Mouse (Mus musculus) heart, embryonic 14.5 days (tissue): ENCODE data around the gene Adtrp. TPM values are rescaled to one million over a fixed set of nuclear protein-coding genes. Genes with fewer than 3 reads are reported as not detected.

Experiments
- ATAC-seq: fragments of 200-750 bp; cut with Nextera tagmentation; 2 replicates; pipeline ENCODE4 v1.8.0; 2017; ENCODE audit warnings: low read depth, moderate TSS enrichment; ENCODE audit not compliant: insufficient number of reproducible peaks, insufficient read depth, low FRiP score
- H3K27ac ChIP-seq, 2 experiments: fragments of 200-500 bp in 1 of 2; fragments of 300-500 bp in 1 of 2; sonication (generic) in 1 of 2; replicated peaks in 1 of 2; 2 replicates each; pipeline ENCODE4 v1.5.1; 2012 to 2014; ENCODE audit warnings: low read depth in 2 of 2, low read length in 2 of 2, control low read depth in 1 of 2, mild to moderate bottlenecking in 1 of 2, mixed read lengths in 1 of 2; ENCODE audit not compliant: control insufficient read depth in 1 of 2, insufficient read depth in 1 of 2
- H3K27me3 ChIP-seq: fragments of 300-500 bp; sonication (generic); 2 replicates; pipeline ENCODE4 v1.6.1; 2014; ENCODE audit warnings: mild to moderate bottlenecking, low read length, control low read depth; ENCODE audit not compliant: control insufficient read depth, insufficient read depth
- H3K36me3 ChIP-seq: fragments of 300-500 bp; sonication (generic); 2 replicates; pipeline ENCODE4 v1.6.1; 2014; ENCODE audit warnings: mild to moderate bottlenecking, control low read depth, low read length, mixed read lengths; ENCODE audit not compliant: control insufficient read depth, insufficient read depth
- H3K4me1 ChIP-seq, 2 experiments: fragments of 200-500 bp in 1 of 2; fragments of 300-500 bp in 1 of 2; sonication (generic) in 1 of 2; 2 replicates each; pipeline ENCODE4 v1.6.1; 2012 to 2014; ENCODE audit warnings: low read length in 2 of 2, control low read depth in 1 of 2, mixed read lengths in 1 of 2; ENCODE audit not compliant: control insufficient read depth in 2 of 2, insufficient read depth in 2 of 2
- H3K4me2 ChIP-seq: fragments of 300-500 bp; sonication (generic); 2 replicates; pipeline ENCODE4 v1.6.1; 2014; ENCODE audit warnings: mild to moderate bottlenecking, low read length
- H3K4me3 ChIP-seq, 2 experiments: fragments of 200-500 bp in 1 of 2; fragments of 300-500 bp in 1 of 2; sonication (generic) in 1 of 2; 2 replicates each; pipeline ENCODE4 v1.5.1; 2012 to 2014; ENCODE audit warnings: low read length in 2 of 2, mild to moderate bottlenecking in 2 of 2, control low read depth in 1 of 2, low read depth in 1 of 2, moderate library complexity in 1 of 2; ENCODE audit not compliant: control insufficient read depth in 1 of 2, insufficient read depth in 1 of 2
- H3K9ac ChIP-seq: fragments of 300-500 bp; sonication (generic); 2 replicates; pipeline ENCODE4 v1.6.1; 2014; ENCODE audit warnings: mild to moderate bottlenecking, low read length
- H3K9me3 ChIP-seq: fragments of 300-500 bp; sonication (generic); 2 replicates; pipeline ENCODE4 v1.6.1; 2016; ENCODE audit warnings: low read length, control low read depth; ENCODE audit not compliant: control insufficient read depth
- WGBS: fragments of 180-500 bp; shearing (Covaris S2); extraction: QIAGEN DNeasy Blood & Tissue Kit; methylation state at CpG from one replicate; pipeline ENCODE4 v1.1.7; 2014; 5-methylcytosine and 5-hydroxymethylcytosine counted together
- polyA plus RNA-seq: library from polyadenylated mRNA; unstranded; fragments of >200 nt; fragmentation: Nextera tagmentation; extraction: Ambion mirVana; gene quantifications from 2 replicates; pipeline ENCODE4 v1.2.1, GENCODE M21; 2014

Gene Adtrp
- polyA plus RNA-seq, 1 experiment from 2014 or later, result not detected

- no peak overlapping the region for H3K27ac ChIP-seq
- 56% methylated on average over 8 of the region's 8 CpGs for WGBS
Observed at GRCm38 (mm10) chr13:41803656-41804265, 43.7 kb downstream of the Adtrp start.

DNA sequence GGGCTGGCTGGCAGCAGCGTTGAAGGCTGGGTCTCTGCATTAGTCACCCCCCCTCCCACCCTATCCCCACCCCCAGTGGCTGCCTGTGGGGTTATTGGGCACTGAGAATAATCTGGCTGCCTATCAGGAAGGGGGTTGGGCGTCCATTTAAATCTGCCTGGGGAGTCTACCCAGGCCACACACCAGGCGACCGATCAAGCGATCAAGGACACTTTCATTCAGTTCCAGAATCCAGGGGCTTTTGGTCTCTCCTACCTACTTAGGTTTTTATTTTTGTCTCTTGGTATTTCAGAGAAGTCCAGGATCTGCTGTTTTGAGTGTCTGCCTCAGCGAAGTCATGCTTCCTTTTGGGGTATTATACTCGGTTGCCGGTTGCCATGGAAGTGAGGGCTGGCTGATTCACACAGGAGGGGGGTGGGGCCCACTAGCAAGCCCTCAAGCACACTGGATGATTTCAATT, 46.3 kb downstream of the Adtrp start:
- no peak overlapping the region for H3K9ac ChIP-seq

More at GRCm38 (mm10) chr13:41803656-41804265, 43.7 kb downstream of the Adtrp start:
- Histone ChIP-seq H3K9me3 (no peaks in the 10 kb centered on the region), H3K4me3 (no peak overlapping the region), H3K4me2 (no peak overlapping the region), H3K36me3 (no peaks in the 10 kb centered on the region), H3K4me1 (peaks cover 6 to 13% of the 10 kb centered on the region in 2 experiments), H3K9ac (no peak overlapping the region), H3K27me3 (no peaks in the 10 kb centered on the region)
- no peak for ATAC-seq

DNA sequence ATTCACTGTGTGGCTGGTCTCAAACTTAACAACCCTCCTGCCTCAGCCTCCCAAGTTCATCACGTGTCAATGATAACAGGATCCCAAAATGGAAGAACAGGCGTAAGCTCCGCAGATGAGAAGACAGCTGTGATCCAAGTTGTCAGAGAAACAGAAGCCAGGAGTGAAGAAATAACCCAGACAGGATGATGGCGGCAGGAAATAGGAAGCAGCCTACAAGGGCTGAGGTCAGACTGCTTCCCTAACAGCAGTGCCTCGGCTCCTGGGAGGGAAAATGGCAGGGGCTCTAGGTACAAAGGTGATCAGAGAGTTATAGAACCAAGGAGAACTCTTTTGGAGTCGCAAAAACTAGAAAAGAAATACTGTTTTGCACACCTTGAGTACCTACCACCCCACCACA, 54.6 kb downstream of the Adtrp start:
- Histone ChIP-seq H3K4me3 (no peak overlapping the region), H3K9me3 (no peaks in the 10 kb centered on the region), H3K27me3 (no peaks in the 10 kb centered on the region), H3K4me1 (no peaks in the 10 kb centered on the region), H3K36me3 (no peaks in the 10 kb centered on the region), H3K27ac (no peak overlapping the region), H3K4me2 (no peak overlapping the region), H3K9ac (no peak overlapping the region)
- 68% methylated on average over 6 of the region's 6 CpGs for WGBS
- ATAC-seq, result no peak

More for the DNA sequence above, 46.3 kb downstream of the Adtrp start:
- H3K36me3 ChIP-seq, result no peaks in the 10 kb centered on the region
- no peak for ATAC-seq
- H3K4me2 ChIP-seq, result peak overlapping the region; percentile 34
- peaks cover 4 to 6% of the 10 kb centered on the region in 2 experiments; a peak in 3 of 4 replicates for H3K4me1 ChIP-seq
- H3K4me3 ChIP-seq, result no peak overlapping the region
- 16% methylated on average over 8 of the region's 8 CpGs for WGBS
- H3K27ac ChIP-seq, result no peak overlapping the region
- H3K27me3 ChIP-seq, result no peaks in the 10 kb centered on the region
- H3K9me3 ChIP-seq, result no peaks in the 10 kb centered on the region

DNA sequence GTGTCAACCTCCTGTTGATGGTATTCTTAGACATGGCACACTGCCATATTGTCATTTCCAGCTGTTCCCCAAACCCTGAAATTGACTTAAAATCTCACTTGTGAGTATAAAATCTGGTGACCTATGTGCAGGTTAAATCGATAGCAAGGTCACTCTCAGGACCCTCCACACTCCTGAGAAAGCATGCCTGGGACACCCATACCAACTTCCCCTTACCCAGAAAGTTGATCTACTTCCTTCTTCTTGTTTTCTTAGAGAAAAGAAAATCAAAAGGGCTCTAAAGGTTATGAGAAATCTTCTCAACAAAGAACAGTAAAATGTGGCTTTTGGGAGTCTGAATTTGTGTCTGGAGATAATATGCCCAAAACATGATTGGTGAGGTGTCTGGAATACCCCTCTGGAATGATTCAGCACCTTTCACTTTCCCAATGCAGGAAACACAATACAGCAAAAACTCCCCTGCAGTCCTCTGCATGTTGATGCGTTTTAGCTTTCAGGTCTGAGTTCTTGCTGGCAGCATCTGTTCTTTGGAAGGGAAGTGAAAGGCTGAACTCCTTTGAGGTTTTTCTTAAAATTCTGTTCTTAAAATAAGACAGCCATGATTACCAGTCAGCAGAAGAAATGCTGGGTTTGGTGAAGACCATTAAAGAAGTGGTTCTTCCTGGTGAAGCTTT, 59.5 kb downstream of the Adtrp start:
- no peaks in the 10 kb centered on the region for H3K9me3 ChIP-seq
- no peak overlapping the region for H3K4me3 ChIP-seq
- no peak for ATAC-seq
- H3K4me2 ChIP-seq, result no peak overlapping the region
- 63% methylated on average over 2 of the region's 2 CpGs for WGBS
- no peak overlapping the region for H3K27ac ChIP-seq
- no peaks in the 10 kb centered on the region for H3K4me1 ChIP-seq
- H3K36me3 ChIP-seq, result no peaks in the 10 kb centered on the region
- no peak overlapping the region for H3K9ac ChIP-seq
- no peaks in the 10 kb centered on the region for H3K27me3 ChIP-seq

DNA sequence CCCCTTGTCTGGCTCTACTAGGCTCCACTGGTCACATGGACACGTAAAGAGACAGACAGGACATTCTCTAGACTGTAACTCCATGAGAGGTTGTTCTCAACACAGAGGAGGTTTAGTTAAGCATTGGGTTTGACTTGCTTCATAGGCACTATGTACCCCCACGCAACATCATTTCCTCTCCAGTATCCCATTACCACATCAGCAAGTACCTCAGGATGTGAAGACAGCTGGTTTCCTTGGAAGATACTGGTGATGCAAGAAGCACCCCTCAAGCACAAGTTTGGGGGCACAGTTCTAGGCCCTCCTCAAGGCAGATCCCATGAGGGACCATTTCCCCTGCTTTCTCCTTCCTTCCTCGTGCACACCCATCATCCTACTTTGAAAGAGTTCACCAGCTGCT, 60.8 kb downstream of the Adtrp start:
- Histone ChIP-seq H3K9me3 (no peaks in the 10 kb centered on the region), H3K4me2 (no peak overlapping the region), H3K27ac (no peak overlapping the region), H3K27me3 (no peaks in the 10 kb centered on the region), H3K4me1 (no peaks in the 10 kb centered on the region), H3K36me3 (no peaks in the 10 kb centered on the region), H3K9ac (no peak overlapping the region), H3K4me3 (no peak overlapping the region)
- no peak for ATAC-seq
- WGBS, result 93% methylated on average over 3 of the region's 3 CpGs

DNA sequence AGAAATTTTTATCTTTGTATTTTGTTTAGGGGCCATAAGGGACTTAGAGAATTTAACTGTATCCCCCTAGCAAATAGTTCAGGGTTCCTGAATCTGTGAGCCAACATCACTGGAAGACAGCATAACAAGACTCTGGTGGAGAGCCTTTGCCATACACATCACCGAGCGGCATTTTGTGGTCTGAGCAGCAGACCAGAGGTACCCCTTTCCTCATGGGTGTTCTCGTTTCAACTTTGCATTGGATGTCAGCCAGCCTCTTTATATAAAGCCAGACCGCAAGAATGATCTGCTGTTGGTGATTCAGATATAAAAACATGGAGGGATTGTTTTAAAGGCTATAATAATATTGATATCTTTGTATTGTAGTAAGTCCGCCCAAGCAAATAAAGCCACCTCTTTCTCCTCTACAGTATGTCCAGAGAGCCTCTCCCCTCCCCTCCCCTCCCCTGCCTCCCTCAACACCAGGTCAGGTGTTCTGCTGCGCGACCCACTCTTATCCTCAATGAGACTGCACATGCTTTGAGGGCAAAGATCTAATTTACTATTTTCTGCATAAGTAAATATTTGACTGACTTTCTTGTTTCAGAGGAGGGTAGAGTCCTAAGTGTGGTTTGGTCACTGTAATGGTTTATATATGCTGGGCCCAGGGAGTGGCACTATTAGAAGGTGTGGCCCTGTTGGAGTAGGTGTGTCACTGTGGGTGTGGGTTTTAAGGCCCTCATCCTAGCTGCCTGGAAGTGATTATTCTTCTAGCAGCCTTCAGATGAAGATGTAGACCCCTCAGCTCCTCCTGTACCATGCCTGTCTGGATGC, 62.4 kb downstream of the Adtrp start:
- H3K27me3 ChIP-seq, result no peaks in the 10 kb centered on the region

GRCm38 (mm10) chr13:41780296-41780695, 67.2 kb downstream of the Adtrp start:
- WGBS, result 77% methylated on average over 4 of the region's 4 CpGs
- Histone ChIP-seq H3K9me3 (no peaks in the 10 kb centered on the region), H3K27me3 (no peaks in the 10 kb centered on the region), H3K27ac (no peak overlapping the region), H3K4me1 (no peaks in the 10 kb centered on the region), H3K36me3 (no peaks in the 10 kb centered on the region), H3K4me2 (no peak overlapping the region), H3K4me3 (no peak overlapping the region), H3K9ac (no peak overlapping the region)
- ATAC-seq, result no peak

More for the DNA sequence above, 62.4 kb downstream of the Adtrp start:
- Histone ChIP-seq H3K4me1 (no peaks in the 10 kb centered on the region), H3K9ac (no peak overlapping the region), H3K4me3 (no peak overlapping the region), H3K36me3 (no peaks in the 10 kb centered on the region), H3K4me2 (no peak overlapping the region), H3K9me3 (no peaks in the 10 kb centered on the region), H3K27ac (no peak overlapping the region)
- 89% methylated on average over 7 of the region's 7 CpGs for WGBS
- no peak for ATAC-seq
